Mouse (Mus musculus) cerebellum, adult 2 months (tissue): ENCODE results near the gene Atp5s. TPM values are rescaled to one million over a fixed set of nuclear protein-coding genes. Genes with fewer than 3 reads are reported as not detected.

ENCODE experiments used
- DNase-seq, 2 experiments: peaks; one replicate each; pipeline ENCODE4 v3.0.0; 2021
- H3K27ac ChIP-seq: fragments of 200-500 bp; 2 replicates; pipeline ENCODE4 v1.5.1; 2012; ENCODE audit warnings: low read length, control low read depth, inconsistent platforms; ENCODE audit not compliant: insufficient read depth
- H3K27me3 ChIP-seq: fragments of 200-500 bp; 2 replicates; pipeline ENCODE4 v1.6.1; 2012; ENCODE audit warnings: inconsistent platforms, mild to moderate bottlenecking, low read length, moderate library complexity; ENCODE audit not compliant: control insufficient read depth, insufficient read depth
- H3K4me1 ChIP-seq: fragments of 200-500 bp; 2 replicates; pipeline ENCODE4 v1.6.1; 2011; ENCODE audit warnings: low read length; ENCODE audit not compliant: control insufficient read depth, insufficient read depth
- H3K4me3 ChIP-seq: fragments of 200-500 bp; replicated peaks from 2 replicates; pipeline ENCODE3; 2011; ENCODE audit warnings: mild to moderate bottlenecking, low read depth, low read length, control low read depth; ENCODE audit not compliant: insufficient read depth
- CTCF ChIP-seq: fragments of 200-500 bp; IDR thresholded peaks from 2 replicates; pipeline ENCODE4 v1.5.1; 2011; ENCODE audit warnings: low read depth, mild to moderate bottlenecking, control low read depth, low read length, moderate library complexity, borderline replicate concordance; ENCODE audit not compliant: insufficient read depth
- POLR2A ChIP-seq: fragments of 200-500 bp; IDR thresholded peaks from 2 replicates; pipeline ENCODE4 v1.6.1; 2011; ENCODE audit warnings: low read length, control low read depth, borderline replicate concordance; ENCODE audit not compliant: insufficient read depth
- WGBS: fragments of 180-500 bp; shearing (Covaris S2); methylation state at CpG from one replicate; pipeline ENCODE4 v1.1.7; 2018; 5-methylcytosine and 5-hydroxymethylcytosine counted together
- polyA plus RNA-seq: library from polyadenylated mRNA; depleted of rRNA; stranded (reverse); fragments of >200 nt; gene quantifications from 2 replicates; pipeline ENCODE4 v1.2.3, GENCODE M21; 2012

The Atp5s gene
- polyA plus RNA-seq, 1 experiment: 33.3 TPM

GRCm38 (mm10) chr12:69741965-69742364, 17.2 kb downstream of the Atp5s start:
- TF ChIP-seq POLR2A (no peak), CTCF (no peak)
- H3K4me3 ChIP-seq: no peak overlapping the region

GRCm38 (mm10) chr12:69744138-69744537, 19.4 kb downstream of the Atp5s start:
- no peaks in the 10 kb centered on the region for H3K4me1 ChIP-seq
- H3K27me3 ChIP-seq: no peaks in the 10 kb centered on the region
- no peak overlapping the region for H3K27ac ChIP-seq
- 92% methylated on average over 5 of the region's 5 CpGs for WGBS
- TF ChIP-seq CTCF: no peak
- TF ChIP-seq POLR2A: no peak
- no peak overlapping the region for H3K4me3 ChIP-seq
- DNase-seq: no peak

More at GRCm38 (mm10) chr12:69741965-69742364, 17.2 kb downstream of the Atp5s start:
- H3K4me1 ChIP-seq: no peaks in the 10 kb centered on the region
- no peak overlapping the region for H3K27ac ChIP-seq
- H3K27me3 ChIP-seq: no peaks in the 10 kb centered on the region
- no peak for DNase-seq
- 92% methylated on average over 5 of the region's 5 CpGs for WGBS

- no peaks in the 10 kb centered on the region for H3K27me3 ChIP-seq
- WGBS: 52% methylated on average over 10 of the region's 10 CpGs
- no peak for TF ChIP-seq POLR2A
- TF ChIP-seq CTCF: no peak
- peaks cover 3% of the 10 kb centered on the region for H3K4me1 ChIP-seq
- DNase-seq: no peak
- H3K27ac ChIP-seq: no peak overlapping the region
- H3K4me3 ChIP-seq: no peak overlapping the region
Observed at GRCm38 (mm10) chr12:69751864-69752341, 27.2 kb downstream of the Atp5s start.

GRCm38 (mm10) chr12:69753936-69754335, 29.2 kb downstream of the Atp5s start:
- DNase-seq: no peak
- Histone ChIP-seq H3K27ac (no peak overlapping the region), H3K4me3 (no peak overlapping the region), H3K4me1 (peaks cover 3% of the 10 kb centered on the region), H3K27me3 (no peaks in the 10 kb centered on the region)
- WGBS: 64% methylated on average over 5 of the region's 5 CpGs
- TF ChIP-seq CTCF: no peak
- TF ChIP-seq POLR2A: no peak

- H3K27me3 ChIP-seq: no peaks in the 10 kb centered on the region
- no peak for DNase-seq
- TF ChIP-seq POLR2A: no peak
- no peak for TF ChIP-seq CTCF
- no peak overlapping the region for H3K4me3 ChIP-seq
- 87% methylated on average over 5 of the region's 5 CpGs for WGBS
- H3K4me1 ChIP-seq: peaks cover 3% of the 10 kb centered on the region
- H3K27ac ChIP-seq: no peak overlapping the region
Observed at GRCm38 (mm10) chr12:69756015-69756414, 31.3 kb downstream of the Atp5s start.

- peak; percentile 16; the same call in 1 of the 2 replicates for TF ChIP-seq POLR2A
- peak; percentile 81 for TF ChIP-seq CTCF
- H3K4me3 ChIP-seq: peak overlapping the region; percentile 49
- peaks cover 3% of the 10 kb centered on the region for H3K4me1 ChIP-seq
- WGBS: 2% methylated on average over 22 of the region's 22 CpGs
- DNase-seq: peak; percentile 87 to 90
- H3K27me3 ChIP-seq: no peaks in the 10 kb centered on the region
- peak overlapping the region; percentile 46 for H3K27ac ChIP-seq
Observed at GRCm38 (mm10) chr12:69757418-69758141, 32.8 kb downstream of the Atp5s start.

- Histone ChIP-seq H3K4me3 (peak overlapping the region; percentile 16), H3K4me1 (peaks cover 3% of the 10 kb centered on the region), H3K27ac (no peak overlapping the region), H3K27me3 (no peaks in the 10 kb centered on the region)
- TF ChIP-seq CTCF (no peak), POLR2A (no peak)
- 25% methylated on average over 22 of the region's 22 CpGs for WGBS
- DNase-seq: peak; percentile 34
Observed at GRCm38 (mm10) chr12:69758221-69759185, 33.8 kb downstream of the Atp5s start.
